In genomic region chr11:60557675-60558074, GRCm38 (mm10) we compare ENCODE assay signal across 18 mouse cellular contexts.
"Had no signal": no experiment of that assay in that cellular context is flagged by ENCODE, and none has a peak within 500 bp of the region (broad histone marks: within the 10 kb centered on the region; RNA-seq: fewer than 3 reads in every experiment).

No protein-coding gene starts in this region.

- DNase-seq: liver, postnatal 0 days; lung, adult 2 months; lung, postnatal 14 days; lung, postnatal 36 days; right cerebral cortex, postnatal 14 days; thymus, adult 18-20 months; thymus, postnatal 14 days; thymus, postnatal 36 days had no signal

- H3K4me2 ChIP-seq: liver, embryonic 15.5 days; lung, embryonic 15.5 days; midbrain, embryonic 11.5 days; midbrain, embryonic 13.5 days; neural tube, embryonic 12.5 days had no signal

- H3K4me3 ChIP-seq: liver, embryonic 15.5 days; lung, embryonic 15.5 days; megakaryocyte, embryonic 14.5 days; midbrain, embryonic 13.5 days; myocyte; neural tube, embryonic 12.5 days had no signal

- H3K27ac ChIP-seq: liver, embryonic 15.5 days; lung, embryonic 15.5 days; macrophage; midbrain, embryonic 13.5 days; neural tube, embryonic 12.5 days had no signal

- H3K9ac ChIP-seq: liver, embryonic 15.5 days; liver, postnatal 0 days; lung, embryonic 15.5 days; midbrain, embryonic 13.5 days; neural tube, embryonic 12.5 days had no signal

- H3K4me1 ChIP-seq: liver, embryonic 15.5 days; lung, embryonic 15.5 days; neural tube, embryonic 12.5 days had no signal

- ATAC-seq: liver, postnatal 0 days; lung, postnatal 0 days; midbrain, embryonic 13.5 days; midbrain, embryonic 16.5 days had no signal

- H3K9me3 ChIP-seq: liver, embryonic 15.5 days; lung, embryonic 15.5 days; megakaryocyte, embryonic 14.5 days; midbrain, embryonic 13.5 days; neural tube, embryonic 12.5 days had no signal

- H3K27me3 ChIP-seq: liver, embryonic 15.5 days; lung, embryonic 15.5 days; megakaryocyte, embryonic 14.5 days; midbrain, embryonic 13.5 days; neural tube, embryonic 12.5 days had no signal
